Mouse (Mus musculus) C2C12 (cell line): ENCODE results near the gene Olfr985.

ENCODE experiments used
- CEBPB ChIP-seq: IDR thresholded peaks from one replicate; pipeline ENCODE4 v1.6.1; 2011; ENCODE audit warnings: low read depth, mild to moderate bottlenecking, control low read depth, moderate library complexity
- CTCF ChIP-seq: IDR thresholded peaks from one replicate; pipeline ENCODE4 v1.5.1; 2011; ENCODE audit not compliant: control insufficient read depth, insufficient read depth, insufficient read length
- FOSL1 ChIP-seq: IDR thresholded peaks from one replicate; pipeline ENCODE4 v1.8.0; 2011; ENCODE audit warnings: mild to moderate bottlenecking, low read length; ENCODE audit not compliant: poor library complexity, insufficient read depth, severe bottlenecking
- MAX ChIP-seq: IDR thresholded peaks from one replicate; pipeline ENCODE4 v1.6.1; 2011; ENCODE audit warnings: mild to moderate bottlenecking, control low read depth
- MYOD1 ChIP-seq: IDR thresholded peaks from one replicate; pipeline ENCODE4 v1.6.1; 2011; ENCODE audit warnings: low read depth; ENCODE audit not compliant: control insufficient read depth, insufficient read length
- USF1 ChIP-seq: IDR thresholded peaks from one replicate; pipeline ENCODE4 v1.6.1; 2011; ENCODE audit warnings: low read depth, mild to moderate bottlenecking, control low read depth, moderate library complexity

GRCm38 (mm10) chr9:40139484-40139883 is 9.5 kb upstream of the Olfr985 start:
- TF ChIP-seq USF1 (no peak), MYOD1 (no peak), CTCF (no peak), MAX (no peak), CEBPB (no peak), FOSL1 (no peak)
